Mouse (Mus musculus) hindbrain, embryonic 11.5 days (tissue): Measurements from ENCODE around the gene Nipa1. TPM values are rescaled to one million over a fixed set of nuclear protein-coding genes. Genes with fewer than 3 reads are reported as not detected.
A peak's percentile ranks its signal among the peaks of the same experiment; 100 is the strongest.

ENCODE experiments used
- ATAC-seq: fragments of 200-750 bp; cut with Nextera tagmentation; 2 replicates; pipeline ENCODE4 v1.8.0; 2017; ENCODE audit warnings: mild to moderate bottlenecking, moderate TSS enrichment, moderate library complexity; ENCODE audit not compliant: low FRiP score
- DNase-seq: peaks from one replicate; pipeline ENCODE4 v3.0.0-alpha.2; 2015; ENCODE audit warnings: low spot score
- H3K27ac ChIP-seq: fragments of 300-500 bp; sonication (generic); 2 replicates; pipeline ENCODE4 v1.5.1; 2014; ENCODE audit warnings: mild to moderate bottlenecking, low read depth, low read length
- H3K27me3 ChIP-seq: fragments of 300-500 bp; sonication (generic); 2 replicates; pipeline ENCODE4 v1.6.1; 2014; ENCODE audit warnings: mild to moderate bottlenecking, low read length, moderate library complexity, mixed read lengths; ENCODE audit not compliant: control insufficient read depth, insufficient read depth
- H3K36me3 ChIP-seq: fragments of 300-500 bp; sonication (generic); 2 replicates; pipeline ENCODE4 v1.6.1; 2014; ENCODE audit warnings: mild to moderate bottlenecking, low read length, moderate library complexity, mixed read lengths; ENCODE audit not compliant: control insufficient read depth, insufficient read depth
- H3K4me1 ChIP-seq: fragments of 300-500 bp; sonication (generic); replicated peaks from 2 replicates; pipeline ENCODE4 v1.6.1; 2014; ENCODE audit warnings: low read length, mixed read lengths; ENCODE audit not compliant: control insufficient read depth, insufficient read depth
- H3K4me2 ChIP-seq: fragments of 300-500 bp; sonication (generic); replicated peaks from 2 replicates; pipeline ENCODE4 v1.6.1; 2014; ENCODE audit warnings: mild to moderate bottlenecking, low read depth, low read length
- H3K4me3 ChIP-seq: fragments of 300-500 bp; sonication (generic); 2 replicates; pipeline ENCODE4 v1.5.1; 2014; ENCODE audit warnings: low read depth, low read length
- H3K9ac ChIP-seq: fragments of 300-500 bp; sonication (generic); 2 replicates; pipeline ENCODE4 v1.6.1; 2014; ENCODE audit warnings: low read depth, low read length
- H3K9me3 ChIP-seq: fragments of 300-500 bp; sonication (generic); 2 replicates; pipeline ENCODE4 v1.6.1; 2016; ENCODE audit warnings: low read length; ENCODE audit not compliant: control insufficient read depth
- WGBS: fragments of 180-500 bp; shearing (Covaris S2); extraction: QIAGEN DNeasy Blood & Tissue Kit; methylation state at CpG from one replicate; pipeline ENCODE4 v1.1.7; 2014; 5-methylcytosine and 5-hydroxymethylcytosine counted together
- polyA plus RNA-seq: library from polyadenylated mRNA; unstranded; fragments of >200 nt; fragmentation: Nextera tagmentation; extraction: Ambion mirVana; gene quantifications from 2 replicates; pipeline ENCODE4 v1.2.1, GENCODE M21; 2014

The Nipa1 gene
- polyA plus RNA-seq: 11.1 and 11.4 TPM in 2 replicates

DNA sequence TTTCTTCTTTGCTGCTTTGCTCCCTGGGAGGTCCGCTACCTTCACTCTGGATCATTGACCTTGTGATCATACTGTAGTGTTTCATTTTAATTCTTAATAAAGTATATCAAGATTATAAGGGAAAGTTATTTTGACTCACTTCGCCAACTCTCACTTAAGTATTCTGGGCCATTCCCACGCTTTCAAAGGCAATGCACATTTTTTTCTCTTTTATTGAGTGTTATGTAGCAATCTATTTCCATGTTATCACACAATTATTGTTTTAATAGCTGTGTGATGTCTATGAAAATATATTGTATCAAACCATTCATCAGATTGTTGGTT, at the start of gene Nipa1:
Nipa1 (minus strand) TSS at position 25 of the 324 bp plus-strand sequence.
- WGBS: 62% methylated on average over 3 of the region's 3 CpGs
- peak within 1 kb of the TSS; percentile 79 for H3K27ac ChIP-seq
- no peaks in the 10 kb centered on the region for H3K4me1 ChIP-seq
- ATAC-seq: no peak
- H3K27me3 ChIP-seq: no peaks in the 10 kb centered on the region
- H3K9ac ChIP-seq: peak within 1 kb of the TSS; percentile 79
- H3K4me3 ChIP-seq: peak within 1 kb of the TSS; percentile 71
- peak within 1 kb of the TSS; percentile 50 for H3K4me2 ChIP-seq
- DNase-seq: no peak
- no peaks in the 10 kb centered on the region for H3K36me3 ChIP-seq
- H3K9me3 ChIP-seq: no peaks in the 10 kb centered on the region

DNA sequence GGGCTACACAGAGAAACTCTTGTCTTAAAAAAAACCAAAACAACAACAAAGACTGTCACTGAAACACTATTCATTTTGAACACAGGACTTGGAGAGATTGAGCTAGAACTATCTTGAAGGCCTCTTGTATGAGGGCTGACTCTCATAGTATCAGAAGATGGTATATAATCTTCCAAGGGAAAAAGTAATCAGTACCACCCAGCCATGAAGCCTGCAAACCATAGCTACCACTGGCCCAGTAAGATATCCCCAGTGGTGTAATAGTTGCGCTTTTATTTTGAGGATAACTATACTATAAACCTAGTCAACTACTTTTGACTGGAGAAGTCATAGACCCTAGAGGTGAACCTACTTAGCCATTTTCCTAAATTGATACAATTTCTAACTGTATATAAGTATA, 46.9 kb upstream of the Nipa1 start:
- WGBS: 97% methylated on average over 1 of the region's 1 CpGs
- no peaks in the 10 kb centered on the region for H3K9me3 ChIP-seq
- no peak overlapping the region for H3K4me3 ChIP-seq
- no peaks in the 10 kb centered on the region for H3K27me3 ChIP-seq
- no peaks in the 10 kb centered on the region for H3K36me3 ChIP-seq
- ATAC-seq: no peak
- DNase-seq: no peak
- no peaks in the 10 kb centered on the region for H3K4me1 ChIP-seq
- no peak overlapping the region for H3K4me2 ChIP-seq
- no peak overlapping the region for H3K27ac ChIP-seq
- H3K9ac ChIP-seq: no peak overlapping the region

DNA sequence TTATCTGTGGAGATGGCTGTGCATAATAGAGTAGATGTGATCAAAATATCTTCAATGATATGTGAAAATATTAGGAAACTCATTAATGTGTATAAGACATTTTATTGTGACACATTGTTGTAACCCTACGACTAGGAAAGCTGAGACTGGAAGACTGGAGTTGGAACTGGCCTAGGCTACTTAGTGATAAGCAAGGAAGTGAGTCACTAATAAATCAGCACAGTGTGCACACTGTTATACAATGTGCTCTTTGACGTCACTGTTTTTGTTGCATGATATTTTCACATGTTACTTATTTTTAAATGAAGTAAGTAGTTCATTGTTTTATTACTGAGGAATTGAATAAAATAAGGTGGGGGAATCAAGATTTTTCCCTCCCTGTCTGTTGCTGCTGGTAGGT, 46.4 kb upstream of the Nipa1 start:
- ATAC-seq (no peak), DNase-seq (no peak)
- Histone ChIP-seq H3K36me3 (no peaks in the 10 kb centered on the region), H3K9me3 (no peaks in the 10 kb centered on the region), H3K9ac (no peak overlapping the region), H3K4me3 (no peak overlapping the region), H3K27ac (no peak overlapping the region), H3K4me2 (no peak overlapping the region), H3K4me1 (no peaks in the 10 kb centered on the region), H3K27me3 (no peaks in the 10 kb centered on the region)
- 92% methylated on average over 2 of the region's 2 CpGs for WGBS

DNA sequence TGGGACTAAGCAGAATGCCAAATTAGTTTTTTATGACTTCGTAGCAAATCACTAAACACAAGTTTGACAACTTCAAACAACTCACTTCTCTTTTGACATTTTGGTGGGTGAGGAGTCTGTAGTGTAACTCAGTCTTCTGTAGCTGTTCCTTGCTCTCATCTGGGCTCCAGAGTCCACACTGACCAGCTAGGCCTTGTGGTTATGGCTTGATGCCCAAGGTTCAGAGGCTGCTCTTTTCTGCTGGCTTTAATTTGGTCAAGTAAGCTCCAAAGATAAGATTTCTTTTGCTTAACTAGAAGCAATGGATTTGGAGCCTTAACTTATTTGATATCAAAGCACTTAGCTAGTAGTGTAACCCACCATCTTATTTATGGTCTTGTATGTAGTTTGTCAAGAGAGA, 45.1 kb upstream of the Nipa1 start:
- Histone ChIP-seq H3K36me3 (no peaks in the 10 kb centered on the region), H3K4me1 (no peaks in the 10 kb centered on the region), H3K4me3 (no peak overlapping the region), H3K27me3 (no peaks in the 10 kb centered on the region), H3K9ac (no peak overlapping the region), H3K4me2 (no peak overlapping the region), H3K9me3 (no peaks in the 10 kb centered on the region), H3K27ac (no peak overlapping the region)
- WGBS: 95% methylated on average over 1 of the region's 1 CpGs
- DNase-seq (no peak), ATAC-seq (no peak)

DNA sequence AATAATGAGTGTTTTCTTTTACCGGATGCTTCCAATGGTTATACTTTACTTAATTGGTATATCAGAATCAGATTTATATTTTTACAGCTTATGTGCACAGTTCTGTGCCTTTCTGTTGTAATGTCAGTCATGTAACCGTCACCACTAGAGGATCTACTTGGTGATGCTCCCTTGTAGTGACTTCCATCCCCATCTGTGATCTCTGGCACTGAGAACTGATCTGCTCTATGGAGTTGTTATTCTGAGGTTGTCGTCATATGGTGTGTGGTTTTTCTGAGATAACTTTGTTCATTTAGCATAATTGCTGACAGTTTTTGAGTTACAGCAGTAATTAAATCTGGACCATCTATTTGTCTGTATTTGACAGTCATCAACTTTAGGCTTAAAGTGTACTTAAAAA, 35.6 kb upstream of the Nipa1 start:
- Histone ChIP-seq H3K4me3 (no peak overlapping the region), H3K36me3 (0 out of 2 replicates have a peak, but pooled peaks cover 3% of the 10 kb centered on the region), H3K27me3 (no peaks in the 10 kb centered on the region), H3K27ac (no peak overlapping the region), H3K9me3 (no peaks in the 10 kb centered on the region), H3K9ac (no peak overlapping the region), H3K4me1 (peaks cover 2% of the 10 kb centered on the region; the same call in 1 of the 2 replicates), H3K4me2 (no peak overlapping the region)
- WGBS: 96% methylated on average over 3 of the region's 3 CpGs
- DNase-seq: no peak
- no peak for ATAC-seq

DNA sequence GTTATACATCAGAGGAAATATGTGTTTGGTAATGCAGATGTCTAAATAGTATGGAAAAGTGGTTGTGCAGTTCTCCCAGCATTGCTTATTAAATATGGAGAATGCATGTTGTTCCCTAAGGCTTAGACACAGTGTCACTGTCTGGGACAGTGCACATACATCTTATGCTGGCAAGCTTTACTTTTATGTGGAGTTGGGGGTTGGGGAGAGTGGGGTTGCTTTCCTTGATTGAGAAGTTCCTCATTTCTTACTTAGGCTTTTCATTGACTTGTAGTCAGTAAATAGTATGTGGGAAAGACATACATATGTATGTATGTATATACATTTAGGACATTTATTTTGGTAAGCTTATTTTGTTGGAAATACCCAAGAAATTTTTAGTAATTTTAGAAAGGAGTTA, 33.2 kb upstream of the Nipa1 start:
- DNase-seq (no peak), ATAC-seq (no peak)
- Histone ChIP-seq H3K9me3 (no peaks in the 10 kb centered on the region), H3K27ac (no peak overlapping the region), H3K36me3 (0 out of 2 replicates have a peak, but pooled peaks cover 3% of the 10 kb centered on the region), H3K4me3 (no peak overlapping the region), H3K27me3 (no peaks in the 10 kb centered on the region), H3K4me1 (peaks cover 5% of the 10 kb centered on the region; the same call in 1 of the 2 replicates), H3K9ac (no peak overlapping the region), H3K4me2 (no peak overlapping the region)

DNA sequence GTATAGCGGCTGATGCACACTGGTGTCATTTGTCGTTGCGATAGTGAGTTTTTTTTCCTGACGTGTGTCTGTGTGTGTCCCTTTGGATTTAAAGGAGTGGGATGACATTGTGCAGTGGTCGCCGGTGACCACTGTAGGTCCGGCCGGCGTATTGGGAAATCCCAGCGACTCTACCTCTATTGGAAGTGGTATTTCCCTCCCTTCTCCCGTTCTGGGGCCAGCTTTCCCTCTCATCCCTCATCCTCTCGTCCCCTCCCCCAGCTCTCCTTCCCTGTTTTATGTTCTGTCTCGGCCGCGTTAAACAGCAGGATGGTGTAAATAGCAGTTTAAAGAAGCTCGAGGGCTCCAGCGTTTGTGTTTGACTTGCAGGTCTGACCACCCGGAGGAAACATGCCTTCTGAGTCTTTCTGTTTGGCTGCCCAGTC, 30.7 kb upstream of the Nipa1 start:
- H3K36me3 ChIP-seq: no peaks in the 10 kb centered on the region
- peak overlapping the region; percentile 83 for H3K9ac ChIP-seq
- H3K4me2 ChIP-seq: peak overlapping the region; percentile 65
- 0% methylated on average over 18 of the region's 18 CpGs for WGBS
- DNase-seq (peak; percentile 63), ATAC-seq (peak; percentile 69)
- H3K27ac ChIP-seq: peak overlapping the region; percentile 82
- no peaks in the 10 kb centered on the region for H3K9me3 ChIP-seq
- H3K4me1 ChIP-seq: peaks cover 5% of the 10 kb centered on the region; the same call in 1 of the 2 replicates
- H3K27me3 ChIP-seq: no peaks in the 10 kb centered on the region
- H3K4me3 ChIP-seq: peak overlapping the region; percentile 69

DNA sequence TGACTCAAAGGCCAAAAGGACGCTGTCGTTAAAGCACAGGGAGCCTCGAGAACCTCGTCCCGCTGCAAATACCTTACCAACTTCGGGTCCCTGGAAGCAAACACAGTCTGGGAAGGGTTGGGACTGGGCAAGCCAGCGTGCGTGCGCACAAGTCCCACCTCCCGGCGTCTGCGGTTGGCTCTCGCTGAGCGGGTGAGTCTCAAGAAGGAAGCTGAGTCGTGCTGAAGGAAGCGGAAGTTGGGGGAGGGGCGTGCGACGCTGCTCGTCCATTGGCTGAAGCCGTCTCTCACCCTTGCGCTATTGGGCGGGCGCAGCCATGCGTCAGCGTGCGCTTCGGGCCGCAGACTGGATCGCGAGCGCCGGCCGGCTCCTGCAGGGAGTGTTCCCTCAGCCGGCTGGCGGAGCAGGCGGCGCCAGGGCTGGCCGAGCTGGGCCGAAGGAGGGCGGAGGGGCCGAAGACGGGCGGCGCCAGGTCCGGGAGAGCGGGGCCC, 30.1 kb upstream of the Nipa1 start, which contains the start of gene Herc2:
Herc2 (plus strand) TSS at position 366 of the 491 bp plus-strand sequence.
- peak; percentile 99 for DNase-seq
- Histone ChIP-seq H3K9me3 (no peaks in the 10 kb centered on the region), H3K4me2 (peak within 1 kb of the TSS; percentile 65), H3K27me3 (no peaks in the 10 kb centered on the region), H3K27ac (peak within 1 kb of the TSS; percentile 82), H3K36me3 (no peaks in the 10 kb centered on the region), H3K9ac (peak within 1 kb of the TSS; percentile 83), H3K4me1 (peaks cover 5% of the 10 kb centered on the region; the same call in 1 of the 2 replicates), H3K4me3 (peak within 1 kb of the TSS; percentile 69)
- peak; percentile 99 for ATAC-seq
- WGBS: under 1% methylated on average over 38 of the region's 47 CpGs

DNA sequence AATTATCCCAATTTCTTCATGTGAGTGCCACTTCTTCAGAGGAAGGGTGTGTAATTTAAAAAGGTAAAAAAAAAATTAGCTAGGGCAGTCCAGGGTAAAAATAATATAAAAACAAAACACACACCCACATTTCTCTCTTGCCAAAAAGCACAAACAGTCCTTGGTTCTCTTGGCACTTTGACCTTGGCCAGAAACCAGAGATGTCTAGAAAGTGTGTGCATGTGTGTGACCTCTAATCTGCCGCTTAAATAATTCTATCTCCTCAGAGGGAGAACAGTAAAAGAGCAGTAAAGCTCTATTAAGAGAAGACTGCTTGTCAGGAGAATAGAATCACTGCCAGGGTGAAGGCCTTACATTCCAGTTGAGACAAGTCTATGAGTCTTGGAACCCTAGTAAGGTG, 27.4 kb upstream of the Nipa1 start:
- H3K9me3 ChIP-seq: no peaks in the 10 kb centered on the region
- H3K4me2 ChIP-seq: no peak overlapping the region
- no peak overlapping the region for H3K27ac ChIP-seq
- H3K4me1 ChIP-seq: peaks cover 5% of the 10 kb centered on the region; the same call in 1 of the 2 replicates
- ATAC-seq (no peak), DNase-seq (no peak)
- H3K27me3 ChIP-seq: no peaks in the 10 kb centered on the region
- no peaks in the 10 kb centered on the region for H3K36me3 ChIP-seq
- no peak overlapping the region for H3K4me3 ChIP-seq
- no peak overlapping the region for H3K9ac ChIP-seq
- WGBS: 87% methylated on average over 1 of the region's 1 CpGs
